Mouse (Mus musculus) limb, embryonic 14.5 days (tissue): ENCODE measurements around the gene Spryd7. TPM values are rescaled to one million over a fixed set of nuclear protein-coding genes. Genes with fewer than 3 reads are reported as not detected.
A peak's percentile ranks its signal among the peaks of the same experiment; 100 is the strongest.

Source experiments
- ATAC-seq: fragments of 200-750 bp; cut with Nextera tagmentation; 2 replicates; pipeline ENCODE4 v1.8.0; 2017; ENCODE audit warnings: low read depth, moderate number of reproducible peaks, moderate TSS enrichment; ENCODE audit not compliant: low FRiP score
- DNase-seq: peaks from one replicate; pipeline ENCODE4 v3.0.0-alpha.2; 2015; ENCODE audit warnings: low spot score
- H3K27ac ChIP-seq: fragments of 300-500 bp; sonication (generic); replicated peaks from 2 replicates; pipeline ENCODE4 v1.5.1; 2014; ENCODE audit warnings: low read depth, mild to moderate bottlenecking, low read length, moderate library complexity, mixed read lengths
- H3K27me3 ChIP-seq: fragments of 300-500 bp; sonication (generic); 2 replicates; pipeline ENCODE4 v1.6.1; 2014; ENCODE audit warnings: low read length, mixed read lengths; ENCODE audit not compliant: control insufficient read depth, insufficient read depth
- H3K36me3 ChIP-seq: fragments of 300-500 bp; sonication (generic); 2 replicates; pipeline ENCODE4 v1.6.1; 2014; ENCODE audit warnings: mild to moderate bottlenecking, low read length, moderate library complexity, mixed read lengths; ENCODE audit not compliant: control insufficient read depth, insufficient read depth
- H3K4me1 ChIP-seq: fragments of 300-500 bp; sonication (generic); 2 replicates; pipeline ENCODE4 v1.6.1; 2014; ENCODE audit warnings: antibody characterized with exemption, low read length, mixed read lengths; ENCODE audit not compliant: control insufficient read depth, insufficient read depth
- H3K4me2 ChIP-seq: fragments of 300-500 bp; sonication (generic); replicated peaks from 2 replicates; pipeline ENCODE4 v1.6.1; 2014; ENCODE audit warnings: low read depth, mild to moderate bottlenecking, low read length, moderate library complexity; ENCODE audit not compliant: severe bottlenecking
- H3K4me3 ChIP-seq: fragments of 300-500 bp; sonication (generic); replicated peaks from 2 replicates; pipeline ENCODE4 v1.5.1; 2014; ENCODE audit warnings: low read length
- H3K9ac ChIP-seq: fragments of 300-500 bp; sonication (generic); 2 replicates; pipeline ENCODE4 v1.6.1; 2014; ENCODE audit warnings: mild to moderate bottlenecking, low read depth, low read length, moderate library complexity; ENCODE audit not compliant: severe bottlenecking
- H3K9me3 ChIP-seq: fragments of 300-500 bp; sonication (generic); 2 replicates; pipeline ENCODE4 v1.6.1; 2016; ENCODE audit warnings: low read length; ENCODE audit not compliant: control insufficient read depth
- POLR2A ChIP-seq: fragments of 200-500 bp; IDR thresholded peaks from 2 replicates; pipeline ENCODE4 v1.8.0; 2012; ENCODE audit warnings: inconsistent platforms, mild to moderate bottlenecking, moderate library complexity, borderline replicate concordance; ENCODE audit not compliant: insufficient read depth, insufficient read length; ENCODE audit errors: extremely low read depth
- WGBS: fragments of 180-500 bp; shearing (Covaris S2); extraction: QIAGEN DNeasy Blood & Tissue Kit; methylation state at CpG from one replicate; pipeline ENCODE4 v1.1.7; 2014; 5-methylcytosine and 5-hydroxymethylcytosine counted together
- polyA plus RNA-seq, 2 experiments: library from polyadenylated mRNA; depleted of rRNA in 1 of 2; stranded (reverse) in 1 of 2; unstranded in 1 of 2; fragments of >200 nt; fragmentation: Nextera tagmentation in 1 of 2; extraction: Ambion mirVana in 1 of 2; gene quantifications; 2 replicates each; pipeline versions ENCODE4 v1.2.1 to v1.2.3; 2012 to 2014

Gene Spryd7
- polyA plus RNA-seq, 2 experiments, result 12.4 to 24.5 TPM

DNA sequence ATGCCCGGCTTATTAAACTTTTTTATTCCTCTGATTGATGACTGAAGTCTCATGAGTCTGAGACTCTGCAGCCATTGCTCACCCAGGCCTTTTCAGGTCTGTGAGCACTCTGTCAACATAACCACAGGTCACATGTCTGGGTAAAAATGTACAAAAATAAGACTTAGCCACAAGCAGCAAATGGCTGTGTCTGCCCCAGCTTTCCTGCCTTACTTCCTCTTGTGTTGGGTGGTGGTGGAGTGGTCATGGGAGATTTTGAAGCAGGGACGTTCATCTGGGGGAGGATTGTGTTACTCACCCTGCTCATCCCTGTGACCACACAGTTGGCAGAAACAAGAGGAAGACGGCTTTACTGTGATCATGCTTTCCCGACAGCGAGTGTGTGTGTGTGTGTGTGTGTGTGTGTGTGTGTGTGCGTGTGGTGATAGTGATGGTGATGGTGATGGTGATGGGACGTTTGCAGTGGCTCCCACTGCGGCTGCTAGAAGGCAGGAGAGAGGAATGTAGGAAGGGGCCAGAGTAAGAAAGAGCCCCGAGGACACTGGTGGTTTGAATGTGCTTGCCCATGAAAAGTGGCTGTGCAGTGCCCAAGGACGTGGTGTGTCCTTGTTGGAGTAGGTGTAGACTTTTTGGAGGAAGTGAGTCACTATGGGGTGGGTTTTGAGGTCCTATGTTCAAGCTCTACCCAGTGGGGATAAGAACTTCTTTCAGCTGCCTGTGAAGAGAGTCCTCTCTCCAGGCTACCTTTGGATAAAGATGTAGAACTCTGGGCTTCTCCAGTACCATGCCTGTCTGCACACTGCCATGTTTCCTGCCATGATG is 37.8 kb downstream of the Spryd7 start:
- ATAC-seq (no peak), DNase-seq (no peak)
- TF ChIP-seq POLR2A, result no peak
- Histone ChIP-seq H3K4me1 (no peaks in the 10 kb centered on the region), H3K4me3 (no peak overlapping the region), H3K36me3 (no peaks in the 10 kb centered on the region), H3K9ac (no peak overlapping the region), H3K4me2 (no peak overlapping the region), H3K27me3 (no peaks in the 10 kb centered on the region), H3K9me3 (no peaks in the 10 kb centered on the region), H3K27ac (no peak overlapping the region)
- 88% methylated on average over 10 of the region's 10 CpGs for WGBS

DNA sequence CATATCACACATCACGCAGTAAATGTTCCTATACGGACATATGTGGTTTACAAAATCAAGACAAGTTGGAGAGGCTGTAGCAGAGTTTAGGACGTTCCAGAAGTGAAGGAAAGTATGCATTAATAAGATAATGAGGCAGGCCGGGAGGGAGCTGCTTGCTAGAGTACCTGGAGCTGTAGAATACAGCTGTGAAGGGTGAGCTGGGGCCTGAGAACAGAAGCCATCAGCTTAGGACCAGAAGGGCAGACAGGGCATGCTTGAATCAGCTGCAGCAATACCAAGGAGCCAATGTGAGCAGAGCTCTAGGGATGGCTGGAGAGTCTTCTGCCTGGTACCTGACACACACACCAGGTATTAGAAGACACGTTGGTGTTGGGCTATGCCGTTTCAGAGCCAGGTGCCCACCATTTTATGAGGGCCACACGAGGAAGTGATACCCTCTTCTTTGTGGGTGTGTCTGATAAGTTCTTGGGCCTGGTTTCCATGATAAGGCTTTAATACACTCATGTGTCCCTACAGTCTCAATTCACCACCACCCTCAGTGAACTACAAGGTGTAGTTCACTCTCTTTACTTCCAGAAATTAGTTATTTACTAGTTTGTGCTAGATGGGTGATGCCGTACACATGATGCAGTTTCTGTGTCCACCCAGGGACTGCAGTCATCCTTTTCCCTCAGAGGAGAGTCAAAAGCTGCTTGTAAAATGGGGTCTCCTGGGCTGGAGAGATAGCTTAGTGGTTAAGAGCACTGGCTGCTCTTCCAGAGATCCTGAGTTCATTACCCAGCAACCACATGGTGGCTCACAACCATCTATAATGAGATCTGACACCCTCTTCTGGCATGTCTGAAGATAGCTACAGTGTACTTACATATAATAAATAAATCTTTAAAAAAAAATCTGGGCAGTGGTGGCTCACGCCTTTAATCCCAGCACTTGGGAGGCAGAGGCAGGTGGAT is 39.9 kb downstream of the Spryd7 start:
- Histone ChIP-seq H3K4me3 (no peak overlapping the region), H3K27me3 (no peaks in the 10 kb centered on the region), H3K36me3 (no peaks in the 10 kb centered on the region), H3K9me3 (no peaks in the 10 kb centered on the region), H3K4me2 (no peak overlapping the region), H3K4me1 (no peaks in the 10 kb centered on the region), H3K9ac (no peak overlapping the region), H3K27ac (no peak overlapping the region)
- no peak for DNase-seq
- ATAC-seq, result no peak
- WGBS, result 70% methylated on average over 9 of the region's 9 CpGs
- TF ChIP-seq POLR2A, result no peak

DNA sequence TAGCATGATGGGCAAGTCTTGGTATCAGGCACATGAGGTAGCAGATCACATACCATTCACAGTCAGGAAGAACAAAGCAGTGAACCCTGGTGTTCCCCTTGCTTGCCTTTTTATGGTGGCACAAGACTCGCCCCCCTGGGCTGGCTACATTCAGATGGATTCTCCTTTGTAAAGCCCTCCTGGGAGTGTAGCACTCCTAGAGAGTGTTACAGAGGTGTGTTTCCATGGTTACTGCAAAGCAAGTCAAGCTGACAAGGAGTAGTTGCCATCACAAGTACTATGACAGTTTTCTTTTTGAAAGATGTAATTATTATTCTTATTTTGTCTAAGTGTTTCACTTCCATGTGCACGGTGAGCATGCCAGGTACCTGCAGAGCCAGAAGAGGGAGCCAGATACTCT is 45.2 kb downstream of the Spryd7 start:
- Histone ChIP-seq H3K27ac (no peak overlapping the region), H3K9ac (no peak overlapping the region), H3K4me3 (no peak overlapping the region), H3K27me3 (no peaks in the 10 kb centered on the region), H3K9me3 (peaks cover 5% of the 10 kb centered on the region; the same call in 1 of the 2 replicates), H3K36me3 (no peaks in the 10 kb centered on the region), H3K4me1 (no peaks in the 10 kb centered on the region), H3K4me2 (no peak overlapping the region)
- WGBS, result 79% methylated on average over 2 of the region's 2 CpGs
- DNase-seq (no peak), ATAC-seq (no peak)
- TF ChIP-seq POLR2A, result no peak

DNA sequence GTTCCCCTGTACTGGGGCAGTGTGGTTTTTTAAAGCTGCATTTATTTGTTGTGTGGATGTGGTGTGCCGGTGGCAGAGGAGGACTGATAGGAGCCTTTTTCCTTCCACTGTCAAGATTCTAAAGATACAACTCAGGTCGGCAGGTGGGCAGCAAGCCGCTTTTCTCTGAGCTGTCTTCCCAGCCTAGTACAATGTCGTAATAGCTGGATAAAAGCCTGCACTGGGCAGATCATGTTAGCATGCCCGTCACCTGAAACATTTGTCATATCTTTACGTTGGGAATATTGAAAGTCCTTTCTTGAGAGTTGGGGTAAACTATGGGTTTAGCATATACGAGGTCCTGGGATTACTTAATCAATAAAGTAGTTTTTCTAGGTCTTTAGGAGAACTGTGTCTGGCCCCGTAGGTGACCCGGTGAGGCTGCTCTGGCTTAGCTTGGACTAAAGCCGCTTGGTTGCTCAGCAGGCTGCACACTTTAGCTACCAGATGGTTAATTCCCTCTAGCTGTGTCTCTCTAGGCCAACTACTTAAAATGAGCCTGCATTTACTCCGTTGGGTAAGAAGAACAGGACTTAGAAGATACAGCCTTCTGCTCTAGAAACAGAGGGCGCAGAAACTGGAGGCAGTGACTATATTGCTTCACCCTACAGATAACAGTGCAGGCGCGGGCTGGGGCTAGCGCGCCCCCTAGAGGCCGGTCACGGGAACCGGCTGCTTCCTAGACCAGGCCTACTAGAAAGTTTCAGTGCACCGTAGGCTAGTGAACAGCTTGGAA is 58.8 kb downstream of the Spryd7 start:
- Histone ChIP-seq H3K9ac (no peak overlapping the region), H3K27ac (no peak overlapping the region), H3K27me3 (no peaks in the 10 kb centered on the region), H3K4me2 (no peak overlapping the region), H3K4me3 (no peak overlapping the region), H3K9me3 (no peaks in the 10 kb centered on the region), H3K36me3 (no peaks in the 10 kb centered on the region), H3K4me1 (no peaks in the 10 kb centered on the region)
- DNase-seq (peak; percentile 64), ATAC-seq (peak; percentile 82; the same call in 1 of the 2 replicates)
- WGBS, result 44% methylated on average over 20 of the region's 20 CpGs
- no peak for TF ChIP-seq POLR2A

DNA sequence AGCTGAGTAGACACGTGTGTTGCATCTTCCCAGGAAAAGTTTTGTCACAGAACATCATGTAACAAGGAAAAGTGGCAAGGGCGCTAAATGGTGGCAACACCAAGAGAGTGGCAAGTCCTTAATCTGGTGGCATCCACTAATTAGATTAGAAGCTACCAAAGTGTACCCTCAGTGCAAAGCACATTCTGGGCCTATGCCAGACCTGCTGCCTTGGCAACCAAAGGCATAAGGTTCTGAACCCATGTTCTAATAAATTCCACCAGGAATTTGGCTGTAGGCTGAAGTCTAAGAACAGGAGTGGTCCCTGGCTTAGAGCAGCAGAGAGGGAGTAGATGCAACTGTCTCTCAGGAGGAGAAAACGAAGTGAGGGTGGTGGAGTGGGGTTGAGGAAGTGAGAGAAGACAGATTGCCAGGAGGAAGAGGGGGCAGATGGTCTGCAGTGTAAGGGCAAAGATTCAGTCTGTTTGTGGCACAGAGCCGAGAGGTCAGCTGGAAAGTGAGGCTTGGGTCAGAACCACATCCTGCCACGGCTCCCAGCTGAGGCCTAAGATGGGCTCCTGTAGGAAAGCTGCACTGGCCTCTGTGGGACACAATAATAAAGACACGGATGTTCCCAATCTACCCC is 63.1 kb downstream of the Spryd7 start:
- WGBS, result 66% methylated on average over 6 of the region's 6 CpGs
- ATAC-seq (no peak), DNase-seq (no peak)
- H3K4me2 ChIP-seq, result no peak overlapping the region
- H3K4me1 ChIP-seq, result no peaks in the 10 kb centered on the region
- TF ChIP-seq POLR2A, result no peak
- no peak overlapping the region for H3K27ac ChIP-seq
- no peaks in the 10 kb centered on the region for H3K27me3 ChIP-seq
- no peaks in the 10 kb centered on the region for H3K36me3 ChIP-seq
- no peak overlapping the region for H3K9ac ChIP-seq
- no peak overlapping the region for H3K4me3 ChIP-seq
- no peaks in the 10 kb centered on the region for H3K9me3 ChIP-seq

Other genes with a start within 250 kb of the Spryd7 start
- 1.1 and 1.2 TPM in 2 replicates for gene Arl11, start 247.1 kb downstream of the Spryd7 start, polyA plus RNA-seq (2012; rRNA removed)
- gene Arl11, start 247.1 kb downstream of the Spryd7 start, polyA plus RNA-seq (2014; fragmentation: Nextera tagmentation; extraction: Ambion mirVana), result 0.70 and 0.81 TPM in 2 replicates
- gene Ebpl, start 196.4 kb downstream of the Spryd7 start, polyA plus RNA-seq (2012; rRNA removed), result 4.8 and 5.4 TPM in 2 replicates
- 13.6 and 14.5 TPM in 2 replicates for gene Ebpl, start 196.4 kb downstream of the Spryd7 start, polyA plus RNA-seq (2014; fragmentation: Nextera tagmentation; extraction: Ambion mirVana)
- gene Kpna3, start 117.0 kb downstream of the Spryd7 start, polyA plus RNA-seq (2012; rRNA removed), result 26.6 and 30.8 TPM in 2 replicates
- gene Kpna3, start 117.0 kb downstream of the Spryd7 start, polyA plus RNA-seq (2014; fragmentation: Nextera tagmentation; extraction: Ambion mirVana), result 53.0 and 56.1 TPM in 2 replicates
- gene Trim13, start 41.4 kb upstream of the Spryd7 start, polyA plus RNA-seq (2012; rRNA removed), result 10.3 and 15.6 TPM in 2 replicates
- gene Trim13, start 41.4 kb upstream of the Spryd7 start, polyA plus RNA-seq (2014; fragmentation: Nextera tagmentation; extraction: Ambion mirVana), result 24.0 and 25.6 TPM in 2 replicates
- 0.23 and 0.29 TPM in 2 replicates for gene Kcnrg, start 50.6 kb upstream of the Spryd7 start, polyA plus RNA-seq (2012; rRNA removed)
- gene Kcnrg, start 50.6 kb upstream of the Spryd7 start, polyA plus RNA-seq (2014; fragmentation: Nextera tagmentation; extraction: Ambion mirVana), result 1.2 and 1.5 TPM in 2 replicates